Mouse (Mus musculus): Measurements from ENCODE around the gene Gm5726. TPM values are rescaled to one million over a fixed set of nuclear protein-coding genes. Genes with fewer than 3 reads are reported as not detected.
"Not testable (repeated sequence)": the region's sequence is repeated elsewhere in the genome, so short reads cannot be mapped to it uniquely, and the experiment has no call there.

The Gm5726 gene
- polyA plus RNA-seq (2014; fragmentation: Nextera tagmentation; extraction: Ambion mirVana): not detected in 2 replicates

GRCm38 (mm10) chr7:20545657-20546056 lies at the start of gene Gm5726:
Gene Gm5726, minus strand, starts transcription at chr7:20545757.
- no CpG with 5 or more reads among the region's 1 CpGs for WGBS
- H3K9ac ChIP-seq (replicated peaks; ENCODE audit: low read depth, low read length); ATAC-seq (ENCODE audit: insufficient number of reproducible peaks, insufficient read depth, low FRiP score, low read depth): not testable (repeated sequence)

GRCm38 (mm10) chr7:20576141-20576540 lies 30.6 kb upstream of the Gm5726 start, which contains the start of gene Gm4141:
Gene Gm4141, minus strand, starts transcription at chr7:20576241.
- ATAC-seq (ENCODE audit: insufficient number of reproducible peaks, insufficient read depth, low FRiP score, low read depth); H3K36me3 ChIP-seq (ENCODE audit: control insufficient read depth, insufficient read depth, low read length); H3K4me1 ChIP-seq (ENCODE audit: control insufficient read depth, insufficient read depth, low read length); H3K9me3 ChIP-seq (ENCODE audit: control insufficient read depth, low read depth, low read length); H3K27ac ChIP-seq (ENCODE audit: low read length); H3K4me2 ChIP-seq (replicated peaks; ENCODE audit: low read depth, low read length); H3K4me3 ChIP-seq (ENCODE audit: low read depth, low read length); H3K9ac ChIP-seq (replicated peaks; ENCODE audit: low read depth, low read length); H3K27me3 ChIP-seq (ENCODE audit: control insufficient read depth, insufficient read depth, low read length): not testable (repeated sequence)
- no CpG with 5 or more reads among the region's 3 CpGs for WGBS

More at GRCm38 (mm10) chr7:20545657-20546056, at the start of gene Gm5726:
- H3K27ac ChIP-seq (ENCODE audit: low read length); H3K9me3 ChIP-seq (ENCODE audit: control insufficient read depth, low read depth, low read length); H3K27me3 ChIP-seq (ENCODE audit: control insufficient read depth, insufficient read depth, low read length); H3K4me2 ChIP-seq (replicated peaks; ENCODE audit: low read depth, low read length); H3K4me3 ChIP-seq (ENCODE audit: low read depth, low read length); H3K36me3 ChIP-seq (ENCODE audit: control insufficient read depth, insufficient read depth, low read length); H3K4me1 ChIP-seq (ENCODE audit: control insufficient read depth, insufficient read depth, low read length): not testable (repeated sequence)

GRCm38 (mm10) chr7:20533537-20533936 lies 12.0 kb downstream of the Gm5726 start, which contains the start of gene Vmn1r104:
Gene Vmn1r104, plus strand, starts transcription at chr7:20533837.
- ATAC-seq (ENCODE audit: insufficient number of reproducible peaks, insufficient read depth, low FRiP score, low read depth); H3K4me1 ChIP-seq (ENCODE audit: control insufficient read depth, insufficient read depth, low read length); H3K27me3 ChIP-seq (ENCODE audit: control insufficient read depth, insufficient read depth, low read length); H3K36me3 ChIP-seq (ENCODE audit: control insufficient read depth, insufficient read depth, low read length); H3K9me3 ChIP-seq (ENCODE audit: control insufficient read depth, low read depth, low read length); H3K4me3 ChIP-seq (ENCODE audit: low read depth, low read length); H3K4me2 ChIP-seq (replicated peaks; ENCODE audit: low read depth, low read length); H3K27ac ChIP-seq (ENCODE audit: low read length); H3K9ac ChIP-seq (replicated peaks; ENCODE audit: low read depth, low read length): not testable (repeated sequence)
- whole genome bisulfite sequencing: no CpG with 5 or more reads among the region's 3 CpGs

- H3K27me3 ChIP-seq (ENCODE audit: control insufficient read depth, insufficient read depth, low read length); H3K4me3 ChIP-seq (ENCODE audit: low read depth, low read length); H3K36me3 ChIP-seq (ENCODE audit: control insufficient read depth, insufficient read depth, low read length); ATAC-seq (ENCODE audit: insufficient number of reproducible peaks, insufficient read depth, low FRiP score, low read depth); H3K9me3 ChIP-seq (ENCODE audit: control insufficient read depth, low read depth, low read length); H3K4me1 ChIP-seq (ENCODE audit: control insufficient read depth, insufficient read depth, low read length); H3K27ac ChIP-seq (ENCODE audit: low read length); H3K4me2 ChIP-seq (replicated peaks; ENCODE audit: low read depth, low read length); H3K9ac ChIP-seq (replicated peaks; ENCODE audit: low read depth, low read length): not testable (repeated sequence)
- WGBS: no CpG with 5 or more reads among the region's 3 CpGs
Measured at GRCm38 (mm10) chr7:20510434-20510833, 35.1 kb downstream of the Gm5726 start, which contains the start of gene Vmn1r103. Gene Vmn1r103, minus strand, starts transcription at chr7:20510534.

Other genes with a start within 250 kb of the Gm5726 start
- gene Gm4133, start 211.7 kb downstream of the Gm5726 start, polyA plus RNA-seq (2014; fragmentation: Nextera tagmentation; extraction: Ambion mirVana): not detected in 2 replicates
- not detected in 2 replicates for gene Gm5728, start 170.3 kb downstream of the Gm5726 start, polyA plus RNA-seq (2014; fragmentation: Nextera tagmentation; extraction: Ambion mirVana)
- gene Vmn1r100, start 127.8 kb downstream of the Gm5726 start, polyA plus RNA-seq (2014; fragmentation: Nextera tagmentation; extraction: Ambion mirVana): not detected in 2 replicates
- not detected in 2 replicates for gene Vmn1r101, start 103.2 kb downstream of the Gm5726 start, polyA plus RNA-seq (2014; fragmentation: Nextera tagmentation; extraction: Ambion mirVana)
- gene Gm10670, start 70.8 kb downstream of the Gm5726 start, polyA plus RNA-seq (2014; fragmentation: Nextera tagmentation; extraction: Ambion mirVana): not detected in 2 replicates
- gene Vmn1r103, start 35.2 kb downstream of the Gm5726 start, polyA plus RNA-seq (2014; fragmentation: Nextera tagmentation; extraction: Ambion mirVana): not detected in 2 replicates
- not detected in 2 replicates for gene Vmn1r104, start 11.9 kb downstream of the Gm5726 start, polyA plus RNA-seq (2014; fragmentation: Nextera tagmentation; extraction: Ambion mirVana)
- not detected in 2 replicates for gene Gm4141, start 30.5 kb upstream of the Gm5726 start, polyA plus RNA-seq (2014; fragmentation: Nextera tagmentation; extraction: Ambion mirVana)
- gene Gm4513, start 53.3 kb upstream of the Gm5726 start, polyA plus RNA-seq (2014; fragmentation: Nextera tagmentation; extraction: Ambion mirVana): not detected in 2 replicates
- not detected in 2 replicates for gene Vmn1r107, start 123.2 kb upstream of the Gm5726 start, polyA plus RNA-seq (2014; fragmentation: Nextera tagmentation; extraction: Ambion mirVana)
- gene Vmn1r111, start 157.5 kb upstream of the Gm5726 start, polyA plus RNA-seq (2014; fragmentation: Nextera tagmentation; extraction: Ambion mirVana): not detected in 2 replicates
- not detected in 2 replicates for gene Gm10668, start 184.9 kb upstream of the Gm5726 start, polyA plus RNA-seq (2014; fragmentation: Nextera tagmentation; extraction: Ambion mirVana)
- not detected in 2 replicates for gene Vmn1r112, start 225.4 kb upstream of the Gm5726 start, polyA plus RNA-seq (2014; fragmentation: Nextera tagmentation; extraction: Ambion mirVana)
- gene Vmn1r113, start 241.5 kb upstream of the Gm5726 start, polyA plus RNA-seq (2014; fragmentation: Nextera tagmentation; extraction: Ambion mirVana): not detected in 2 replicates

All from stomach, embryonic 14.5 days (tissue).